Mouse (Mus musculus) cortical plate, adult 2 months (tissue): ENCODE measurements around the gene Tfrc. TPM values are rescaled to one million over a fixed set of nuclear protein-coding genes. Genes with fewer than 3 reads are reported as not detected.

Experiments used
- H3K27ac ChIP-seq: fragments of 200-500 bp; 2 replicates; pipeline ENCODE4 v1.5.1; 2012; ENCODE audit warnings: low read length, control low read depth, inconsistent platforms; ENCODE audit not compliant: insufficient read depth
- H3K4me1 ChIP-seq: fragments of 200-500 bp; 2 replicates; pipeline ENCODE4 v1.6.1; 2011; ENCODE audit warnings: low read length; ENCODE audit not compliant: control insufficient read depth, insufficient read depth
- H3K4me3 ChIP-seq: fragments of 200-500 bp; 2 replicates; pipeline ENCODE4 v1.5.1; 2011; ENCODE audit warnings: mild to moderate bottlenecking, low read length, control low read depth; ENCODE audit not compliant: insufficient read depth
- CTCF ChIP-seq: fragments of 200-500 bp; IDR thresholded peaks from 2 replicates; pipeline ENCODE4 v1.5.1; 2011; ENCODE audit warnings: mild to moderate bottlenecking, control low read depth, low read length; ENCODE audit not compliant: insufficient read depth; ENCODE audit errors: extremely low read depth
- POLR2A ChIP-seq: fragments of 200-500 bp; IDR thresholded peaks from 2 replicates; pipeline ENCODE4 v1.6.1; 2011; ENCODE audit warnings: mild to moderate bottlenecking, low read length, control low read depth; ENCODE audit not compliant: insufficient read depth; ENCODE audit errors: extremely low read depth
- polyA plus RNA-seq: library from polyadenylated mRNA; depleted of rRNA; stranded (reverse); fragments of >200 nt; gene quantifications from 2 replicates; pipeline ENCODE4 v1.2.3, GENCODE M21; 2012

The Tfrc gene
- polyA plus RNA-seq, 1 experiment, result 82.2 TPM

GRCm38 (mm10) chr16:32663231-32663858 lies 54.6 kb downstream of the Tfrc start:
- Histone ChIP-seq H3K27ac (no peak overlapping the region), H3K4me1 (peaks cover 16% of the 10 kb centered on the region), H3K4me3 (no peak overlapping the region)
- TF ChIP-seq CTCF (no peak), POLR2A (no peak)

GRCm38 (mm10) chr16:32664211-32664610 lies 55.5 kb downstream of the Tfrc start:
- no peak for TF ChIP-seq POLR2A
- TF ChIP-seq CTCF, result no peak
- Histone ChIP-seq H3K27ac (no peak overlapping the region), H3K4me1 (peaks cover 16% of the 10 kb centered on the region), H3K4me3 (no peak overlapping the region)

GRCm38 (mm10) chr16:32665851-32666665 lies 57.3 kb downstream of the Tfrc start:
- no peak for TF ChIP-seq POLR2A
- no peak for TF ChIP-seq CTCF
- Histone ChIP-seq H3K4me1 (peaks cover 10% of the 10 kb centered on the region), H3K4me3 (no peak overlapping the region), H3K27ac (peak overlapping the region; percentile 36; the same call in 1 of the 2 replicates)

GRCm38 (mm10) chr16:32666671-32667551 lies 58.2 kb downstream of the Tfrc start:
- no peak for TF ChIP-seq POLR2A
- no peak for TF ChIP-seq CTCF
- Histone ChIP-seq H3K27ac (no peak overlapping the region), H3K4me1 (peaks cover 7% of the 10 kb centered on the region; the same call in 1 of the 2 replicates), H3K4me3 (no peak overlapping the region)

GRCm38 (mm10) chr16:32667552-32667872 lies 58.8 kb downstream of the Tfrc start:
- H3K4me1 ChIP-seq, result peaks cover 7% of the 10 kb centered on the region; the same call in 1 of the 2 replicates
- H3K4me3 ChIP-seq, result no peak overlapping the region
- no peak overlapping the region for H3K27ac ChIP-seq
- TF ChIP-seq CTCF (no peak), POLR2A (no peak)

- Histone ChIP-seq H3K4me3 (no peak overlapping the region), H3K4me1 (peaks cover 7% of the 10 kb centered on the region; the same call in 1 of the 2 replicates), H3K27ac (no peak overlapping the region)
- no peak for TF ChIP-seq POLR2A
- TF ChIP-seq CTCF, result no peak
These were observed 59.3 kb downstream of the Tfrc start for GRCm38 (mm10) chr16:32668030-32668429.

GRCm38 (mm10) chr16:32668472-32668871 lies 59.8 kb downstream of the Tfrc start:
- no peak overlapping the region for H3K27ac ChIP-seq
- no peak overlapping the region for H3K4me3 ChIP-seq
- H3K4me1 ChIP-seq, result peaks cover 5% of the 10 kb centered on the region; the same call in 1 of the 2 replicates
- no peak for TF ChIP-seq POLR2A

- Histone ChIP-seq H3K4me1 (peaks cover under 1% of the 10 kb centered on the region; the same call in 1 of the 2 replicates), H3K4me3 (no peak overlapping the region), H3K27ac (no peak overlapping the region)
- TF ChIP-seq POLR2A (no peak), CTCF (no peak)
These were observed 60.5 kb downstream of the Tfrc start for GRCm38 (mm10) chr16:32669243-32669642.

GRCm38 (mm10) chr16:32670354-32671124 lies 61.8 kb downstream of the Tfrc start:
- H3K4me1 ChIP-seq, result no peaks in the 10 kb centered on the region
- H3K27ac ChIP-seq, result no peak overlapping the region
- no peak for TF ChIP-seq CTCF
- TF ChIP-seq POLR2A, result no peak
- H3K4me3 ChIP-seq, result no peak overlapping the region
